11 mouse cellular contexts compared by ENCODE assay signal in genomic region chr3:148220024-148220590, GRCm38 (mm10).
"Had no signal": no experiment of that assay in that cellular context is flagged by ENCODE, and none has a peak within 500 bp of the region (broad histone marks: within the 10 kb centered on the region; RNA-seq: fewer than 3 reads in every experiment).

No protein-coding gene starts in this region.

- H3K9me3 ChIP-seq: limb, embryonic 13.5 days; neural tube, embryonic 15.5 days had no signal

- H3K4me2 ChIP-seq: limb, embryonic 13.5 days; neural tube, embryonic 15.5 days had no signal

- H3K27me3 ChIP-seq: neural tube, embryonic 15.5 days had no signal

- H3K9ac ChIP-seq: limb, embryonic 13.5 days; liver, embryonic 14.5 days; neural tube, embryonic 15.5 days had no signal

- H3K27ac ChIP-seq: limb, embryonic 13.5 days; liver, embryonic 14.5 days; neural tube, embryonic 15.5 days had no signal

- H3K4me3 ChIP-seq: limb, embryonic 13.5 days; myocyte; neural tube, embryonic 15.5 days had no signal

- DNase-seq: kidney, adult 8-10 months; kidney, postnatal 36 days; layer of hippocampus, adult 9-11 months; layer of hippocampus, postnatal 36 days; lung, adult 18-20 months; retina, postnatal 1 day; thymus, postnatal 4 days had no signal

- H3K36me3 ChIP-seq: limb, embryonic 13.5 days; neural tube, embryonic 15.5 days had no signal
